Mouse (Mus musculus): ENCODE results near the gene Slc39a2.
"Not testable (repeated sequence)": the region's sequence is repeated elsewhere in the genome, so short reads cannot be mapped to it uniquely, and the experiment has no call there.

DNA sequence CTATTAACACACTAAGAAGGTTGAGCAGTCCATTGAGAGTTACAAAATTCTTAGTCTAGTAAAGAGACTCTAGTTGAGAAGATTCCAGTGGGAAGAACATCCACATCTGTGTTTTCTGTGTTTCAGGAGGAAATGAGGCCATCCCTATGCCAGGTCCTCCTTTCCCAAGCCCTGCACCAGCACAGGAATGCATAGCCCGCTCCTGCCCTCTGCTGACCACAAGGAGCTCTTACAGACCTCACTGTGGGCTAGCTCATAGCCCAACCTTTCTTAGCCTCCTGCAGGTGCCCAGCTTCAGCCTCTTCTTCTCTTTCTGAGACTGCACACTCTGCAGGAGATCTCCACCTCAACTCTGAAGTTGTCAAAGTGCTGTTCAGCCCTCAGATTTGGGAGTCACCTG, 29.1 kb upstream of the Slc39a2 start:
- TF ChIP-seq POLR2A (IDR thresholded peaks at IDR 0.05; ENCODE audit: low read depth, low read length); CTCF (IDR thresholded peaks at IDR 0.05; ENCODE audit: extremely low read depth, insufficient read length, insufficient replicate concordance, low read depth, low read length): not testable (repeated sequence)
